Mouse (Mus musculus) lung, postnatal 0 days (tissue): ENCODE data around the gene Ftl1-ps1.

Source experiments
- CTCF ChIP-seq: IDR thresholded peaks from 2 replicates; pipeline ENCODE4 v1.5.1; 2016; ENCODE audit warnings: antibody characterized with exemption, mild to moderate bottlenecking
- EP300 ChIP-seq: IDR thresholded peaks from 2 replicates; pipeline ENCODE4 v1.6.1; 2016; ENCODE audit warnings: antibody characterized with exemption, mild to moderate bottlenecking, control low read depth

DNA sequence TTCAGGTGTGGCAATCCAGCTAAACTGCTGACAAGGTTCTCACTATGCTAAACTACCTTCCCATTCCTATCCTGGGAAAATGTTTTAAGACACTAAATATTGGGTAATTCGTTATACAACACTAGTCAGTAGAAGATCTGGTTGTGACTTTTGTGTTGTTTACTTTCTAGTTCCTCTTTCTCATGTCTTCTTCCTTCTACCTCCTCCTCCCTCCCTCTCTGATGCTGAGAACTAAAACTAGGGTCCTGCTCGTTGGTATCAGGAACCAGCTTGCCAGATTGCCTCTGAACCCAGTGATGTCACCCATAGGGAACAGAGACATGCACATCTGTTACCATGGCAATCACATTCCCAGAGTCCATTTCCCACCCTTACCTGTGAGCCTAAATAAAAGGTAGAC, 37.3 kb upstream of the Ftl1-ps1 start:
- TF ChIP-seq CTCF (no peak), EP300 (no peak)
